Mouse (Mus musculus): ENCODE results near the gene Yy1. TPM values are rescaled to one million over a fixed set of nuclear protein-coding genes. Genes with fewer than 3 reads are reported as not detected.

The Yy1 gene
- total and polyA plus RNA-seq, 3 experiments, result 59.3 to 169 (median 60.8) TPM

DNA sequence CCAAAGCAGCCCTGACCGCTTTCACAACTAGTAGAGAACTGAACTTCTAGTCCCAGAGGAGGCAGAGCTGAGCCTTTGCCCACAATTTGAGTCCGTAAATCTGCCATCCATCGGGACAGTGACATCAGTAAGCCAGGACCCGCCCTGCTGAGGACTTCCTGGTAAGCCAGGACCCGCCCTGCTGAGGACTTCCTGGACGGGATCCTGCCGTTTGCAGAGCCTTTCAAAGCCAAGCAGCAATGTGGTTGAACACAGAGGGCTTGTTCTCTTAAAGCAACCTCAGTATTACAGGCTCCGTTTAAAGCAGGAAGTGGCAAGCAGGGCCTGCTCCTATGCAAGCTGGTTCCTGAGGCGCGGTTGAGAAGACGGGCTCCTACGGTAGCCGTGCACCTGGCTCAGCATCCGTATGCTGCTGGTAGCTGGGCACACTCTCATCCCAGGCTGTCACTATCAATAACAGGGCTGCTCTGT, 27.0 kb upstream of the Yy1 start:
- ATAC-seq (ENCODE audit: extremely low read depth, insufficient number of reproducible peaks, low FRiP score, poor library complexity, severe bottlenecking), result peak; percentile 9; the same call in 1 of the 2 replicates
- H3K36me3 ChIP-seq (replicated peaks), result peaks cover 36% of the 10 kb centered on the region
- peak overlapping the region; percentile 38; the same call in 1 of the 2 replicates for H3K4me3 ChIP-seq (ENCODE audit: low read depth, low read length)
- no peaks in the 10 kb centered on the region for H3K9me3 ChIP-seq (replicated peaks)
- peaks cover 65% of the 10 kb centered on the region for H3K4me1 ChIP-seq (ENCODE audit: insufficient read depth, low read depth, low read length)
- no peak for TF ChIP-seq CTCF (IDR thresholded peaks at IDR 0.05; ENCODE audit: low read depth, low read length)
- no peak for TF ChIP-seq GATA1 (IDR thresholded peaks at IDR 0.05; ENCODE audit: borderline replicate concordance, low read length)
- no peak for TF ChIP-seq GATA2 (IDR thresholded peaks at IDR 0.05; ENCODE audit: borderline replicate concordance, low read depth, low read length)
- TF ChIP-seq TAL1 (conservative IDR thresholded peaks at IDR 0.05; ENCODE audit: low read depth, low read length), result no peak
- no peak for TF ChIP-seq POLR2AphosphoS5 (IDR thresholded peaks at IDR 0.05; ENCODE audit: insufficient replicate concordance, low read depth, low read length)
- H3K27me3 ChIP-seq (ENCODE audit: insufficient read depth, low read length), result no peaks in the 10 kb centered on the region
- no peak for DNase-seq (ENCODE audit: low spot score)

DNA sequence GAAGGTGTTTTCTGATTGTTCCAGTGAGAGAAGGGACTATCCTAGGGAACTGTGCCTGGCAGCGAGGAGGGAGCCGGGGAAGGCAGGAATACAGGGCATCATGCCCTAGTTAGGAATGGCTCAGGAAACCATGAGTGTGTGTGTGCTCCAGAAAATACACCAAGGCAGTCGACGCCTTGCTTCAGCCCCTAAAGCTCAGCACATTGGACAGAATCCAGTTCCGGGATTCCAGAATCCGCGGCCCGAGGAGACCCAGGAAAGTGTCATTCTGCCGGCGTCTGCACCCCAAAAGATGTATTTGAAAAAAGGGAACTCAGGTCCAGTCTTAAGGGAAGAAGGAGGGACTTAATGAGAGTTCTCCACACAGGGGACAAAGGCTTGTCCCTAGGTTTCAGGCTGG, 26.5 kb upstream of the Yy1 start:
- no peak for DNase-seq (ENCODE audit: low spot score)
- Histone ChIP-seq H3K4me1 (ENCODE audit: insufficient read depth, low read depth, low read length) (peaks cover 60% of the 10 kb centered on the region), H3K4me3 (ENCODE audit: low read depth, low read length) (peak overlapping the region; percentile 38; the same call in 1 of the 2 replicates), H3K27me3 (ENCODE audit: insufficient read depth, low read length) (no peaks in the 10 kb centered on the region), H3K36me3 (replicated peaks) (peaks cover 39% of the 10 kb centered on the region), H3K9me3 (replicated peaks) (no peaks in the 10 kb centered on the region)
- no peak for ATAC-seq (ENCODE audit: extremely low read depth, insufficient number of reproducible peaks, low FRiP score, poor library complexity, severe bottlenecking)
- no peak for TF ChIP-seq CTCF (IDR thresholded peaks at IDR 0.05; ENCODE audit: low read depth, low read length)
- TF ChIP-seq GATA1 (IDR thresholded peaks at IDR 0.05; ENCODE audit: borderline replicate concordance, low read length), result no peak
- TF ChIP-seq GATA2 (IDR thresholded peaks at IDR 0.05; ENCODE audit: borderline replicate concordance, low read depth, low read length), result no peak
- no peak for TF ChIP-seq POLR2AphosphoS5 (IDR thresholded peaks at IDR 0.05; ENCODE audit: insufficient replicate concordance, low read depth, low read length)
- no peak for TF ChIP-seq TAL1 (conservative IDR thresholded peaks at IDR 0.05; ENCODE audit: low read depth, low read length)

DNA sequence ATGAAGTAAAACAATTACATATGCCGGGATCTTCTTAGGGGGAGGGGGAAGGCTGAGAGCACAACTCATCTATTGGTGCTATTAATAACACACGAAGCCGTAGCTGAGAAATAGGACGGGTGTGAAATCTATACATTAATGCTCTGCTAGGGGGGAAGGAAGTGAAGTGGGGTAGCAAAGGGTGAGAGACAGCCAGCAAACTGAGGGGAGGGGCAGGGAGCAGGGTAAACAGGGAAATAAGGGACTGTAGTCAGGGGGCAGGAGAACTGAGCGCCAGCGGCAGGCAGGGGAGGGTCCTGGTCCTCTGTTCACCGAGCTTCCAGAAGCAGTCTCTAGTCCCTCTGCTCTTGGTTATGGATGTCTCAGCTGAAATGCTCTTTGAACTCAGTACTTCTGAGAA, 25.9 kb upstream of the Yy1 start:
- no peak overlapping the region for H3K4me3 ChIP-seq (ENCODE audit: low read depth, low read length)
- DNase-seq (ENCODE audit: low spot score) (no peak), ATAC-seq (ENCODE audit: extremely low read depth, insufficient number of reproducible peaks, low FRiP score, poor library complexity, severe bottlenecking) (no peak)
- H3K36me3 ChIP-seq (replicated peaks), result peaks cover 42% of the 10 kb centered on the region
- no peak for TF ChIP-seq CTCF (IDR thresholded peaks at IDR 0.05; ENCODE audit: low read depth, low read length)
- no peak for TF ChIP-seq GATA1 (IDR thresholded peaks at IDR 0.05; ENCODE audit: borderline replicate concordance, low read length)
- no peak for TF ChIP-seq TAL1 (conservative IDR thresholded peaks at IDR 0.05; ENCODE audit: low read depth, low read length)
- TF ChIP-seq GATA2 (IDR thresholded peaks at IDR 0.05; ENCODE audit: borderline replicate concordance, low read depth, low read length), result no peak
- no peak for TF ChIP-seq POLR2AphosphoS5 (IDR thresholded peaks at IDR 0.05; ENCODE audit: insufficient replicate concordance, low read depth, low read length)
- H3K27me3 ChIP-seq (ENCODE audit: insufficient read depth, low read length), result no peaks in the 10 kb centered on the region
- no peaks in the 10 kb centered on the region for H3K9me3 ChIP-seq (replicated peaks)
- H3K4me1 ChIP-seq (ENCODE audit: insufficient read depth, low read depth, low read length), result peaks cover 56% of the 10 kb centered on the region

DNA sequence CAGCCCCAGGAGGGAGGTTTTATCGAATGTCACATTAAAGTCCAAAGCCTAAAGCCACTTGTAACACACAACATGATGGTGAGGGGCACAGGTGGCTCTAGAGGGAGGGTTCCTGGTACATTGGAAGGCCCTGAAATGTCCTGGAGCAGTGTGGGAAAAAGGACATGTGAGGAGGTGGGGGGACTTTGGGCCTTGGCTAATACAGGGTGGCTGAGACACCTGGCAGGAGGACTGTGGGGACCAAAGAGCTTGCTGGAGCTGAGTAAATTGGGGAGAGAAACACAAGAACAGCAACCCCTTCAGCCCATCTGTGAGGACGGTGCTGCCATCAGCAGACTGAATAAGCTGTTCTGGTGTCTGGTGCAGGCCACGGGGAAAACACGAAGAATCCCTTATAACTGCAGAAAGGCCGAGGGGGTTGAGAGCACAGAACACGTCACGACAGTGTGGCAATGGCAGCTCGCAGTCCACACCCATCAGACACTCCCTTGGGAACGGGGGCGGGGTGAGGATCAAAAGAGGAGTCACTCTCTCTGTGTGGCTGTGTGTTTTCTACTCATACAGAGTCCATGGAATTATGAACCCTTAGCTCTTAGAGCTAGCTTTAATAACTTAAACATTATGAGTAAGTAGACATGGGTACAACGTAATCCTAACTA, 24.4 kb upstream of the Yy1 start:
- ATAC-seq (ENCODE audit: extremely low read depth, insufficient number of reproducible peaks, low FRiP score, poor library complexity, severe bottlenecking) (no peak), DNase-seq (ENCODE audit: low spot score) (no peak)
- H3K9me3 ChIP-seq (replicated peaks), result no peaks in the 10 kb centered on the region
- peaks cover 46% of the 10 kb centered on the region for H3K4me1 ChIP-seq (ENCODE audit: insufficient read depth, low read depth, low read length)
- peaks cover 55% of the 10 kb centered on the region for H3K36me3 ChIP-seq (replicated peaks)
- TF ChIP-seq POLR2AphosphoS5 (IDR thresholded peaks at IDR 0.05; ENCODE audit: insufficient replicate concordance, low read depth, low read length), result no peak
- TF ChIP-seq CTCF (IDR thresholded peaks at IDR 0.05; ENCODE audit: low read depth, low read length), result no peak
- TF ChIP-seq TAL1 (conservative IDR thresholded peaks at IDR 0.05; ENCODE audit: low read depth, low read length), result no peak
- no peak for TF ChIP-seq GATA1 (IDR thresholded peaks at IDR 0.05; ENCODE audit: borderline replicate concordance, low read length)
- TF ChIP-seq GATA2 (IDR thresholded peaks at IDR 0.05; ENCODE audit: borderline replicate concordance, low read depth, low read length), result no peak
- no peaks in the 10 kb centered on the region for H3K27me3 ChIP-seq (ENCODE audit: insufficient read depth, low read length)
- H3K4me3 ChIP-seq (ENCODE audit: low read depth, low read length), result no peak overlapping the region

DNA sequence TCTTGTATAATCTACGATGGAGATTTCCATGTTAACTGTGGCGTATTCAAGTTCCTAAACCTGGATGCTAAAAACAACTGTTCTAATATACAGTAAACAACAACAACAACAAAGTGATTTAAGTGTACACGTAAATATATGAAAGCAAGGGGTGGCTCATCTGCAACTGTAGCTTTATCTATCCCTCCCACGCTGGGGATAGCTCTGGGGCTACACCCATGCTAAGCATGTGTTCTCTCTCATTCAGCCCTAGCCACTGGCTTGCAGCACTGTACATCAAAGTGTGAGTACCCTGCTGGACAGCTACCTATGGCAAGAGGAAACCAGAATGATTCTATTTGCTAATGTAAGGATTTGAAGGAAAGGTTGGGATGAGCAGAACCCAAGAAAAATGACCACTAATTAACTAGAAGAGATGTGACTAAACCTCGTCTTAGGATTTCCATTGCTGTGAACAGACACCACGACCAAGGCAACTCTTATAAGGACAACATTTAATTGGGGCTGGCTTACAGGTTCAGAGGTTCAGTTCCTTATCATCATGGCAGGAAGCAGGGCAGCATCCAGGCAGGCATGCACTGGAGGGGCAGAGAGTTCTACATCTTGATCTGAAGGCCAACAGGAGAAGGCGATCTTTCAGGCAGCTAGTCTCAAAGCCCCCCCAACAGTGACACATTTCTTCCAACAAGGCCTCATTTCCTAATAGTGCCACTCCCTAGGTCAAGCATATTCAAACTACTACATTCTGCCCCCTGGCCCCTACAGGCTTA, 12.5 kb upstream of the Yy1 start:
- TF ChIP-seq GATA2 (IDR thresholded peaks at IDR 0.05; ENCODE audit: borderline replicate concordance, low read depth, low read length) (no peak), TAL1 (conservative IDR thresholded peaks at IDR 0.05; ENCODE audit: low read depth, low read length) (no peak), GATA1 (IDR thresholded peaks at IDR 0.05; ENCODE audit: borderline replicate concordance, low read length) (no peak), CTCF (IDR thresholded peaks at IDR 0.05; ENCODE audit: low read depth, low read length) (no peak), POLR2AphosphoS5 (IDR thresholded peaks at IDR 0.05; ENCODE audit: insufficient replicate concordance, low read depth, low read length) (no peak)
- no peak overlapping the region for H3K4me3 ChIP-seq (ENCODE audit: low read depth, low read length)
- H3K36me3 ChIP-seq (replicated peaks), result peaks cover 82% of the 10 kb centered on the region
- peaks cover 14% of the 10 kb centered on the region; the same call in 1 of the 2 replicates for H3K4me1 ChIP-seq (ENCODE audit: insufficient read depth, low read depth, low read length)
- peaks cover 21% of the 10 kb centered on the region for H3K9me3 ChIP-seq (replicated peaks)
- ATAC-seq (ENCODE audit: extremely low read depth, insufficient number of reproducible peaks, low FRiP score, poor library complexity, severe bottlenecking) (no peak), DNase-seq (ENCODE audit: low spot score) (no peak)
- no peaks in the 10 kb centered on the region for H3K27me3 ChIP-seq (ENCODE audit: insufficient read depth, low read length)

DNA sequence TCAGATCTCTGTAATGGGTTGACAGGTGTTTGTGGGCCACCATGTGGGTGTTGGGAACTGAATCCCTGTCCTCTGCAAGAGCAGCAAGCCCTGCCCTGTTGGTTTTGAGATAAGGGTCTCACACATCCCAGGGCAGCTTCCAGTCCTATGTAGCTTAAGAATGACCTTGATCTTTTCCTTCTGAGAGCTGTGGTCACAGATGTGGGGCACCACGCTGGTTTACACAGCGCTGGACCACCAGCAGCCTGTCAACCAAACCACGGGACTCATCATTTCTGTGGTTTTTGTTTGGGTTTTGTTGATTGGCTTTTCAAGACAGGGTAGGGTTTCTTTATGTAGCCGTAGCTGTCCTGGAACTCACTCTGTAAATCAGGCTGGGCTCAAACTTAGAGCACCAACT, 7.6 kb upstream of the Yy1 start:
- ATAC-seq (ENCODE audit: extremely low read depth, insufficient number of reproducible peaks, low FRiP score, poor library complexity, severe bottlenecking), result no peak
- no peak for DNase-seq (ENCODE audit: low spot score)
- H3K9me3 ChIP-seq (replicated peaks), result peaks cover 11% of the 10 kb centered on the region
- H3K4me1 ChIP-seq (ENCODE audit: insufficient read depth, low read depth, low read length), result peaks cover 45% of the 10 kb centered on the region
- no peaks in the 10 kb centered on the region for H3K27me3 ChIP-seq (ENCODE audit: insufficient read depth, low read length)
- TF ChIP-seq CTCF (IDR thresholded peaks at IDR 0.05; ENCODE audit: low read depth, low read length) (no peak), GATA2 (IDR thresholded peaks at IDR 0.05; ENCODE audit: borderline replicate concordance, low read depth, low read length) (no peak), POLR2AphosphoS5 (IDR thresholded peaks at IDR 0.05; ENCODE audit: insufficient replicate concordance, low read depth, low read length) (no peak), GATA1 (IDR thresholded peaks at IDR 0.05; ENCODE audit: borderline replicate concordance, low read length) (no peak), TAL1 (conservative IDR thresholded peaks at IDR 0.05; ENCODE audit: low read depth, low read length) (no peak)
- H3K4me3 ChIP-seq (ENCODE audit: low read depth, low read length), result no peak overlapping the region
- peaks cover 81% of the 10 kb centered on the region for H3K36me3 ChIP-seq (replicated peaks)

Measured in G1E (cell line).